8 mouse cellular contexts compared by ENCODE assay signal in the genomic region with DNA sequence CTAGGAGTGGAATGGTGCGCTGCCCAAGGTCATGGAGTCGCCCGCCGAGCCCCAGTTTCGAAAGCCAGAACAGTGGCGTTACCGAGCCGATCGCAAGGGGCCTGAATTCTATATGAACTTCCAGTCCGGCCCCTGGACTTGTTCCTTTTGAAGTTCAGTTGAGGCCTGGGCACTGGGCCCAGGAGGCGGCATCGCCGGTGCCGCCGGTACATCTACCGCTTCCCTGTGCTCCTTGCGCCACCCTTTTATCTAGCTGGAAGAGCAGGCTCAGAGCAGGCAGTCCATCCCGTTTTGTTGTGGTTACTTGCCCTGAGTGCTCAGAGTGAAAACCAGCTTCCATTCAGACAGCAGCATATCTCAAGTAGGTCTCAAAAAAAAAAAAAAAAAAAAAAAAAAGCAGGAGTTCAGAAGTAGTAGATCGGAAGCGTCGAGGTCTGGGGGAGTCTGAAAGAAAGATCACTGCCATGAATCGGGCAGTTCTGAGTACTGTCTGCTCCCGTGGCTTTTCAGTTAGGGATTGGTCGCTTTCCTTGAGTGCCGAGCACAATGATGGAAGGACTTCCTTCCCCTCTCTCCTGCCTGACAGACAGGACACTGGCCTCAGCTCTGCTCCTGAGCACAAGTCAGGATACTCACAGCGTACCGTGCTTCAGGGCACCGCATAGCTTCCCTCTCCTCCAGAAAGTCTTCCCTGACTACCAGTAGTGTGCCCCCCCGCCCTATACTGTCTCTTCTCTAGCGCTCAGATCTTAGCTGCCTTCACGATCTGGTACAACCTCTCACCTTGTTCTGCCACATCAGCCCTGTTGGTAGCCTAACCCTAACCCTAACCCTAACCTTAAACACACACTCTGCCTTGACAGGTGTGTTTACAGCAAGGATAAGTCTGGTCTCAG. TPM values are rescaled to one million over a fixed set of nuclear protein-coding genes. Genes with fewer than 3 reads are reported as not detected.
DNase-seq lines count a peak whose midpoint lies in the region; ATAC-seq and TF ChIP-seq lines count a peak whose summit lies in the region.

No protein-coding gene starts in this region.

- H3K4me2 ChIP-seq in forebrain, embryonic 11.5 days (ENCODE audit: low read depth, low read length, severe bottlenecking), result peak overlapping the region; percentile 96
- H3K4me2 ChIP-seq in hindbrain, embryonic 16.5 days (ENCODE audit: low read length), result peak overlapping the region; percentile 100
- H3K4me2 ChIP-seq in liver, embryonic 11.5 days, result peak overlapping the region; percentile 91
- peak overlapping the region; percentile 93 for H3K4me2 ChIP-seq in myocyte (ENCODE audit: low read depth)

- no peaks in the 10 kb centered on the region for H3K36me3 ChIP-seq in forebrain, embryonic 11.5 days (ENCODE audit: control insufficient read depth, insufficient read depth, low read length)
- no peaks in the 10 kb centered on the region for H3K36me3 ChIP-seq in hindbrain, embryonic 16.5 days (ENCODE audit: control insufficient read depth, insufficient read depth, low read length)
- H3K36me3 ChIP-seq in liver, embryonic 11.5 days (ENCODE audit: control insufficient read depth, insufficient read depth, low read length), result no peaks in the 10 kb centered on the region
- no peaks in the 10 kb centered on the region for H3K36me3 ChIP-seq in myocyte (ENCODE audit: control insufficient read depth, insufficient read depth)

- H3K4me3 ChIP-seq in forebrain, embryonic 11.5 days (ENCODE audit: low read depth, low read length), result peak overlapping the region; percentile 59
- H3K4me3 ChIP-seq in hindbrain, embryonic 16.5 days (ENCODE audit: low read length), result peak overlapping the region; percentile 75
- peak overlapping the region; percentile 92 for H3K4me3 ChIP-seq in liver, embryonic 11.5 days (ENCODE audit: low read depth, low read length)
- peak overlapping the region; percentile 37 for H3K4me3 ChIP-seq in myocyte

- 12% methylated on average over 31 of the region's 31 CpGs for WGBS in forebrain, embryonic 11.5 days
- WGBS in hindbrain, embryonic 16.5 days, result 9% methylated on average over 31 of the region's 31 CpGs
- 7% methylated on average over 31 of the region's 31 CpGs for WGBS in liver, embryonic 11.5 days

- TF ChIP-seq CTCF in brain, embryonic 14.5 days (IDR thresholded peaks at IDR 0.05; ENCODE audit: borderline replicate concordance, extremely low read depth, insufficient read depth, insufficient read length), result no peak

- no peaks in the 10 kb centered on the region for H3K27me3 ChIP-seq in forebrain, embryonic 11.5 days (ENCODE audit: control insufficient read depth, insufficient read depth, low read length)
- no peaks in the 10 kb centered on the region for H3K27me3 ChIP-seq in hindbrain, embryonic 16.5 days (replicated peaks; ENCODE audit: control insufficient read depth, insufficient read depth, low read length)
- H3K27me3 ChIP-seq in liver, embryonic 11.5 days (replicated peaks; ENCODE audit: control insufficient read depth, insufficient read depth, low read length), result no peaks in the 10 kb centered on the region
- H3K27me3 ChIP-seq in myocyte (ENCODE audit: control insufficient read depth, insufficient read depth, insufficient read length), result no peaks in the 10 kb centered on the region

- 0 out of 2 replicates have a peak, but pooled peaks have one; percentile 1 for ATAC-seq in forebrain, embryonic 11.5 days (replicated peaks; ENCODE audit: low FRiP score)
- no peak for ATAC-seq in hindbrain, embryonic 16.5 days
- no peak for ATAC-seq in liver, embryonic 11.5 days (replicated peaks; ENCODE audit: low FRiP score)

- H3K9ac ChIP-seq in forebrain, embryonic 11.5 days (ENCODE audit: low read length), result peak overlapping the region; percentile 66
- peak overlapping the region; percentile 82 for H3K9ac ChIP-seq in hindbrain, embryonic 16.5 days (ENCODE audit: low read depth, low read length)
- H3K9ac ChIP-seq in liver, embryonic 11.5 days (ENCODE audit: low read depth, low read length), result peak overlapping the region; percentile 93

- H3K4me1 ChIP-seq in forebrain, embryonic 11.5 days (replicated peaks; ENCODE audit: control insufficient read depth, insufficient read depth, low read length), result peaks cover 7% of the 10 kb centered on the region; the same call in 1 of the 2 replicates
- H3K4me1 ChIP-seq in hindbrain, embryonic 16.5 days (ENCODE audit: control insufficient read depth, insufficient read depth, low read depth, low read length), result peaks cover 22% of the 10 kb centered on the region
- peaks cover 56% of the 10 kb centered on the region for H3K4me1 ChIP-seq in liver, embryonic 11.5 days (replicated peaks; ENCODE audit: control insufficient read depth, insufficient read depth, low read length)

- peak; percentile 16 to 27 for DNase-seq in left cerebral cortex, adult 18-20 months (ENCODE audit: low spot score in 2 of 2)
- DNase-seq in left cerebral cortex, adult 11 months (ENCODE audit: low spot score), result no peak
- peak; percentile 79 for DNase-seq in brain, embryonic 14.5 days (ENCODE audit: low read depth)
- DNase-seq in forebrain, embryonic 11.5 days (ENCODE audit: low spot score), result peak; percentile 70
- no peak for DNase-seq in liver, embryonic 11.5 days (ENCODE audit: low spot score)
- peak; percentile 17 for DNase-seq in urinary bladder, postnatal 25 days (ENCODE audit: low spot score)

- no peak for TF ChIP-seq POLR2A in brain, embryonic 14.5 days (IDR thresholded peaks at IDR 0.05; ENCODE audit: borderline replicate concordance, extremely low read depth, insufficient read depth, insufficient read length, poor library complexity, severe bottlenecking)
- no peak for TF ChIP-seq POLR2A in myocyte (IDR thresholded peaks at IDR 0.05; ENCODE audit: insufficient read length, low read depth)

- no peaks in the 10 kb centered on the region for H3K79me2 ChIP-seq in myocyte (ENCODE audit: control insufficient read depth, insufficient read depth)

- H3ac ChIP-seq in myocyte (ENCODE audit: control insufficient read depth, insufficient read length), result peak overlapping the region; percentile 10

- no peak overlapping the region for H3K27ac ChIP-seq in forebrain, embryonic 11.5 days (ENCODE audit: low read depth, low read length)
- peak overlapping the region; percentile 61; the same call in 1 of the 2 replicates for H3K27ac ChIP-seq in hindbrain, embryonic 16.5 days (ENCODE audit: low read depth, low read length)
- peak overlapping the region; percentile 98 for H3K27ac ChIP-seq in liver, embryonic 11.5 days (ENCODE audit: low read depth, low read length)

- H3K9me3 ChIP-seq in forebrain, embryonic 11.5 days (ENCODE audit: control insufficient read depth, low read length), result no peaks in the 10 kb centered on the region
- no peaks in the 10 kb centered on the region for H3K9me3 ChIP-seq in hindbrain, embryonic 16.5 days (ENCODE audit: control insufficient read depth, low read length)
- H3K9me3 ChIP-seq in liver, embryonic 11.5 days (ENCODE audit: control insufficient read depth, low read length), result no peaks in the 10 kb centered on the region

TF ChIP-seq in myocyte, 11 proteins besides CTCF, POLR2A, EP300 and RAD21:
- TF ChIP-seq TCF3 (IDR thresholded peaks at IDR 0.05; ENCODE audit: insufficient read length, low read depth) (no peak), MYOG (IDR thresholded peaks at IDR 0.05; ENCODE audit: control insufficient read depth in 1 of 3, insufficient read depth in 1 of 3, insufficient read length in 2 of 3, low read depth in 2 of 3) (no peak), SRF (IDR thresholded peaks at IDR 0.05; ENCODE audit: control insufficient read depth, insufficient read length, low read depth) (no peak)
TF ChIP-seq in myocyte: peak in this region for 0.

RNA-seq across cellular contexts. Expression of a gene that starts 0.9 kb away (rescaled TPM):
- total RNA-seq in left cerebral cortex, adult 18-20 months (2021), result 10 to 100 TPM; 12.0 to 12.3 TPM
- 21.6 and 29.5 TPM in 2 replicates for polyA plus RNA-seq in brain, embryonic 14.5 days (2012; rRNA removed)
- 20.1 and 20.9 TPM in 2 replicates for polyA plus RNA-seq in forebrain, embryonic 11.5 days (2014; fragmentation: Nextera tagmentation; extraction: Ambion mirVana)
- polyA plus RNA-seq in hindbrain, embryonic 16.5 days (2015; fragmentation: Nextera tagmentation; extraction: Ambion mirVana), result 18.8 and 20.8 TPM in 2 replicates
- 56.2 and 63.7 TPM in 2 replicates for polyA plus RNA-seq in liver, embryonic 11.5 days (2014; fragmentation: Nextera tagmentation; extraction: Ambion mirVana)
- polyA plus RNA-seq in myocyte (2012; fragmentation: generic; extraction: Trizol), result 3.9 TPM

RNA-seq across cellular contexts. Expression of a gene that starts 24.1 kb away (rescaled TPM):
- 1 to 10 TPM in 1 of 2 experiments, under 1 TPM in 1; 0.70 to 1.0 TPM for total RNA-seq in left cerebral cortex, adult 18-20 months (2021)
- 20.4 and 31.9 TPM in 2 replicates for polyA plus RNA-seq in brain, embryonic 14.5 days (2012; rRNA removed)
- polyA plus RNA-seq in forebrain, embryonic 11.5 days (2014; fragmentation: Nextera tagmentation; extraction: Ambion mirVana), result 192 and 193 TPM in 2 replicates
- 17.0 and 20.8 TPM in 2 replicates for polyA plus RNA-seq in hindbrain, embryonic 16.5 days (2015; fragmentation: Nextera tagmentation; extraction: Ambion mirVana)
- 190 and 215 TPM in 2 replicates for polyA plus RNA-seq in liver, embryonic 11.5 days (2014; fragmentation: Nextera tagmentation; extraction: Ambion mirVana)
- polyA plus RNA-seq in myocyte (2012; fragmentation: generic; extraction: Trizol), result 46.9 TPM

RNA-seq across cellular contexts. Expression of a gene that starts 24.2 kb away (rescaled TPM):
- total RNA-seq in left cerebral cortex, adult 18-20 months (2021), result 10 to 100 TPM; 20.4 to 23.4 TPM
- 43.2 and 46.1 TPM in 2 replicates for polyA plus RNA-seq in brain, embryonic 14.5 days (2012; rRNA removed)
- 52.5 and 53.3 TPM in 2 replicates for polyA plus RNA-seq in forebrain, embryonic 11.5 days (2014; fragmentation: Nextera tagmentation; extraction: Ambion mirVana)
- 20.8 and 23.8 TPM in 2 replicates for polyA plus RNA-seq in hindbrain, embryonic 16.5 days (2015; fragmentation: Nextera tagmentation; extraction: Ambion mirVana)
- 50.5 and 57.8 TPM in 2 replicates for polyA plus RNA-seq in liver, embryonic 11.5 days (2014; fragmentation: Nextera tagmentation; extraction: Ambion mirVana)
- polyA plus RNA-seq in myocyte (2012; fragmentation: generic; extraction: Trizol), result 28.3 TPM

RNA-seq across cellular contexts. Expression of a gene that starts 47.3 kb away (rescaled TPM):
- under 1 TPM; 0.35 to 0.42 TPM for total RNA-seq in left cerebral cortex, adult 18-20 months (2021)
- polyA plus RNA-seq in brain, embryonic 14.5 days (2012; rRNA removed), result 0.06 and 0.11 TPM in 2 replicates
- polyA plus RNA-seq in forebrain, embryonic 11.5 days (2014; fragmentation: Nextera tagmentation; extraction: Ambion mirVana), result 0.47 TPM in 1 of 2 replicates, not detected in the other
- polyA plus RNA-seq in hindbrain, embryonic 16.5 days (2015; fragmentation: Nextera tagmentation; extraction: Ambion mirVana), result 0.06 and 0.19 TPM in 2 replicates
- polyA plus RNA-seq in liver, embryonic 11.5 days (2014; fragmentation: Nextera tagmentation; extraction: Ambion mirVana), result 1.1 and 1.5 TPM in 2 replicates
- 0.24 TPM for polyA plus RNA-seq in myocyte (2012; fragmentation: generic; extraction: Trizol)

Comparison
In these comparisons a context has a peak if more than half of its experiments do, and no peak if none do; other contexts are left out.
1. DNase-seq: peak in left cerebral cortex, adult 18-20 months (2 of 2), brain, embryonic 14.5 days (single experiment), forebrain, embryonic 11.5 days (single experiment) and urinary bladder, postnatal 25 days (single experiment); none in left cerebral cortex, adult 11 months (single experiment) and liver, embryonic 11.5 days (single experiment).
2. H3K4me3 ChIP-seq: peak in every context shown above with its lines; median percentile 92 in liver, embryonic 11.5 days; 75 in hindbrain, embryonic 16.5 days; 59 in forebrain, embryonic 11.5 days; 37 in myocyte.
3. Peak in every context shown above with its lines, with median percentiles within 50 percentile points of each other: H3K4me2 ChIP-seq and H3K9ac ChIP-seq.